Mouse (Mus musculus): ENCODE data around the gene Hdgfl2.

The Hdgfl2 gene

GRCm38 (mm10) chr17:56125276-56125630 is 45.8 kb downstream of the Hdgfl2 start:
- no peak for DNase-seq (ENCODE audit: low read depth, low spot score)

GRCm38 (mm10) chr17:56126175-56126574 is 46.7 kb downstream of the Hdgfl2 start:
- no peak for DNase-seq (ENCODE audit: low read depth, low spot score)

- no peak for DNase-seq (ENCODE audit: low read depth, low spot score)
Measured at GRCm38 (mm10) chr17:56128246-56128645, 48.8 kb downstream of the Hdgfl2 start.

- DNase-seq (ENCODE audit: low read depth, low spot score), result peak; percentile 59
Measured at GRCm38 (mm10) chr17:56131136-56131535, 51.7 kb downstream of the Hdgfl2 start.

GRCm38 (mm10) chr17:56131814-56132213 is 52.4 kb downstream of the Hdgfl2 start:
- DNase-seq (ENCODE audit: low read depth, low spot score), result peak; percentile 85

GRCm38 (mm10) chr17:56132661-56133060 is 53.2 kb downstream of the Hdgfl2 start:
- DNase-seq (ENCODE audit: low read depth, low spot score), result no peak

GRCm38 (mm10) chr17:56133457-56134363 is 54.3 kb downstream of the Hdgfl2 start:
- DNase-seq (ENCODE audit: low read depth, low spot score), result no peak

GRCm38 (mm10) chr17:56134463-56134971 is 55.1 kb downstream of the Hdgfl2 start:
- DNase-seq (ENCODE audit: low read depth, low spot score), result peak; percentile 53

GRCm38 (mm10) chr17:56136558-56136957 is 57.1 kb downstream of the Hdgfl2 start:
- no peak for DNase-seq (ENCODE audit: low read depth, low spot score)

GRCm38 (mm10) chr17:56137839-56138613 is 58.6 kb downstream of the Hdgfl2 start:
- DNase-seq (ENCODE audit: low read depth, low spot score), result peak; percentile 63

GRCm38 (mm10) chr17:56139355-56139754 is 59.9 kb downstream of the Hdgfl2 start:
- DNase-seq (ENCODE audit: low read depth, low spot score), result no peak

GRCm38 (mm10) chr17:56139858-56140595 is 60.6 kb downstream of the Hdgfl2 start, which contains the start of gene Sema6b:
Gene Sema6b, minus strand, starts transcription at chr17:56140343.
- DNase-seq (ENCODE audit: low read depth, low spot score), result peak; percentile 49

GRCm38 (mm10) chr17:56141702-56142605 is 62.5 kb downstream of the Hdgfl2 start:
- no peak for DNase-seq (ENCODE audit: low read depth, low spot score)

- DNase-seq (ENCODE audit: low read depth, low spot score), result no peak
Measured at GRCm38 (mm10) chr17:56144546-56144945, 65.1 kb downstream of the Hdgfl2 start.

- no peak for DNase-seq (ENCODE audit: low read depth, low spot score)
Measured at GRCm38 (mm10) chr17:56146131-56146530, 66.7 kb downstream of the Hdgfl2 start.

- DNase-seq (ENCODE audit: low read depth, low spot score), result no peak
Measured at GRCm38 (mm10) chr17:56147420-56147819, 68.0 kb downstream of the Hdgfl2 start.

GRCm38 (mm10) chr17:56148280-56148679 is 68.8 kb downstream of the Hdgfl2 start:
- DNase-seq (ENCODE audit: low read depth, low spot score), result no peak

GRCm38 (mm10) chr17:56148790-56149618 is 69.6 kb downstream of the Hdgfl2 start:
- no peak for DNase-seq (ENCODE audit: low read depth, low spot score)

- no peak for DNase-seq (ENCODE audit: low read depth, low spot score)
Measured at GRCm38 (mm10) chr17:56149897-56150296, 70.5 kb downstream of the Hdgfl2 start.
